Mouse (Mus musculus): ENCODE measurements around the gene Rhbdl1. TPM values are rescaled to one million over a fixed set of nuclear protein-coding genes. Genes with fewer than 3 reads are reported as not detected.
A peak's percentile ranks its signal among the peaks of the same experiment; 100 is the strongest.

Rhbdl1 gene
- total RNA-seq, 2 experiments from 2014 or later, result 42.1 to 43.4 TPM

- no peak for DNase-seq (ENCODE audit: low spot score in 2 of 2)
Observed at GRCm38 (mm10) chr17:25841117-25841880, 4.2 kb upstream of the Rhbdl1 start, which contains the start of gene Gm20683. TSS of gene Gm20683 (minus strand) at chr17:25841763.

DNA sequence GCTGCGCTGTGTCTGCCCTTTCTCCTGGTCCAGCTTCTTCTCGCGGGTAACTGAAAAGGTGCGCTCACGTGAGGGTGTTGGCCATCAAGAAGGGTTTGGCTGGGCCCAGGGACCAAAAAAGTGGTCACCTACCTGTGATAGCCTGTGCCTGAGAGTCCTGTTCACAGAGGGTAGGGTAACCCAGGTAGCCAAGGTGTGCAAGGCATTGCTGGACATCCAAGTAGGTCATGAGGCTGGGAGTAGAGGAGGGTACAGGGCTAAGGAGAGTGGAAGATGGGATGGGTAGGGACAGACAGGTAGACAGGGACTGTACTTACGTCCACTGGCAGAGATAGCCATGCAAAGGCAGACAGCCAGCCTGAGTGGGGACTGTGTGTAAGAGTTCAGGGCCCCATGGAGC lies 3.4 kb upstream of the Rhbdl1 start:
- DNase-seq (ENCODE audit: low spot score in 2 of 2), result no peak

DNA sequence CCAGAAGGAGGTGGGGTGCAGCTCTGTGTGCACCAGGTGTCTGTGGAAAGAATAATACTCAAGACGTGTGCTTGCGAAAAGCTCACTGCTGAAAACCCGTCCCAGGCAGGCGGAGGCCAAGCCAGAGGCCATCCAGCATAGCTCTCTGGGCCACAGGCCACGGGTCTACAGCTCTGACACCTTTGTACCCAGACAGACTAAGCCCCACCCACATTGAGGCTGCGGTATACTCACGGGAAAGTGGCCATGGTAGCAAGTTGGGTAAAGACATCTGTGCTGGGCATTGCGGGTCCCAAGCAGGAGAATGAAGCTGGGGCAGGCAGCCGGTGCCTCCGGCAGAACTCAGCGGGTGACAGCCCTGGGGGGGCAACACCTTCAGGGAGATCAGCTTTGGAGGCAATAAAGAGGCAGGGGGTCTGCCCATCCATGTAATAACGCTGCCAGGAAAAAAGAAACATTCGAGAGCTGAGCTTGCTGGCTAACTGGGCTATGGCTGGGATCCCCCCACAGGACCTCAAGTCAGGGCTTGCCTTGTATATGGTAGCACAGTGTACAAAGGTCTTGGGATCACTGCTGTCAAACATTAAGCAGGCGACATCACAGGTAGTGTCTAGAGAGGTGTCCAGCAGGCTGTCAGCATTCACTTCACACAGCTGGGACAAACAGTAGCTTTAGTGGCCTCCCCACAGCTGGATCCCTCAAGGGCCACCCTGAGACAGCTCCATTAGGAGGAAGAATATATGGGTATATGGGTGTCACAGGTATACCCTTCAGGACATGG lies 2.5 kb upstream of the Rhbdl1 start:
- DNase-seq (ENCODE audit: low spot score in 2 of 2), result no peak

- DNase-seq (ENCODE audit: low spot score in 2 of 2), result no peak
Observed at GRCm38 (mm10) chr17:25838904-25839303, 1.8 kb upstream of the Rhbdl1 start.

DNA sequence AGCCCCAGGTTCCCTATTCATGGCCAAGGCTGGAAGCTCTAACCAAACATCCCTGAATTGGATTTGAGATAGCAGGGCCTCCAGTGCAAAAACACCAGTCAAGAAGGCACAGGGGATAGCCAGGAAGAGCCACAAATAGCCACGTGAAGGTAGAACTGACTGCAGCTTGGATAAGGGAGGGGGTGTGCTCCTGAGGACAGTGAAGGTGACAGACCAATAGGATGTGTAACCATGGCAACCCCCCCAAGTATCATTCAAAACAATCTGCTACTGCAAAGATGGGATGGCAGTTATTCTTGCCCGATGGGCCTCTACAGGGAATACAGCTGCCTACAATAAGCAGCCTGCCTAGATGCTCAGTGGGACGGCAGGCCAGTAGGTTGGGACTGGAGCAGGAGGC lies 438 bp upstream of the Rhbdl1 start:
- peak in 1 of 2 experiments; percentile 51 for DNase-seq (ENCODE audit: low spot score in 2 of 2)

- DNase-seq (ENCODE audit: low spot score in 2 of 2), result peak in 1 of 2 experiments; percentile 50
Observed at GRCm38 (mm10) chr17:25836397-25837075, 559 bp downstream of the Rhbdl1 start.

- no peak for DNase-seq (ENCODE audit: low spot score in 2 of 2)
Observed at GRCm38 (mm10) chr17:25835816-25836215, 1.3 kb downstream of the Rhbdl1 start.

- no peak for DNase-seq (ENCODE audit: low spot score in 2 of 2)
Observed at GRCm38 (mm10) chr17:25835301-25835700, 1.8 kb downstream of the Rhbdl1 start.

GRCm38 (mm10) chr17:25834595-25835222 lies 2.4 kb downstream of the Rhbdl1 start:
- no peak for DNase-seq (ENCODE audit: low spot score in 2 of 2)

- DNase-seq (ENCODE audit: low spot score in 2 of 2), result no peak
Observed at GRCm38 (mm10) chr17:25833961-25834594, 3.0 kb downstream of the Rhbdl1 start.

DNA sequence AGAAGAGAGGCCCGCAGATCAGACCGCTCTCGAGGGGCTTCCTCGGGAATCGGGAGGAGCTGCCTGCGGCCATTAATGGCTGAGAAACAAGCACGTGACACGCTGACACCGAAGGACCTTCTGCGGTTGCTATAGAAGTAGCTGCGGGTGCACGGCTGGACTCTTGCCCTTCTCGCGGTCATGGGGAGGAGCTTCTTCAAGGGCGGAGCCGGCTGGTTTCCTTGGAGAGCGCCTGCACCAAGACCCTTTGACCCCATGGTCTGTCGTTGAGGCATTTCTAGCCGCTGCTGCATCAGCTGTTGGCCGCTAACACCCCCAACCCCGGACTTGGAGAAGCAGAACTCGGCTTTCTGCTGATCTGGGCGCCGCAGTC lies 3.8 kb downstream of the Rhbdl1 start, which contains the start of gene Stub1:
TSS of gene Stub1 (minus strand) at position 114 of the 373 bp plus-strand sequence.
- DNase-seq (ENCODE audit: low spot score in 2 of 2), result peak; percentile 79 to 87

GRCm38 (mm10) chr17:25832436-25833290 lies 4.4 kb downstream of the Rhbdl1 start:
- peak; percentile 96 to 99 for DNase-seq (ENCODE audit: low spot score in 2 of 2)

- no peak for DNase-seq (ENCODE audit: low spot score in 2 of 2)
Observed at GRCm38 (mm10) chr17:25831451-25832281, 5.4 kb downstream of the Rhbdl1 start.

- no peak for DNase-seq (ENCODE audit: low spot score in 2 of 2)
Observed at GRCm38 (mm10) chr17:25830806-25831431, 6.2 kb downstream of the Rhbdl1 start.

- no peak for DNase-seq (ENCODE audit: low spot score in 2 of 2)
Observed at GRCm38 (mm10) chr17:25830200-25830753, 6.8 kb downstream of the Rhbdl1 start.

GRCm38 (mm10) chr17:25829558-25830017 lies 7.5 kb downstream of the Rhbdl1 start:
- no peak for DNase-seq (ENCODE audit: low spot score in 2 of 2)

DNA sequence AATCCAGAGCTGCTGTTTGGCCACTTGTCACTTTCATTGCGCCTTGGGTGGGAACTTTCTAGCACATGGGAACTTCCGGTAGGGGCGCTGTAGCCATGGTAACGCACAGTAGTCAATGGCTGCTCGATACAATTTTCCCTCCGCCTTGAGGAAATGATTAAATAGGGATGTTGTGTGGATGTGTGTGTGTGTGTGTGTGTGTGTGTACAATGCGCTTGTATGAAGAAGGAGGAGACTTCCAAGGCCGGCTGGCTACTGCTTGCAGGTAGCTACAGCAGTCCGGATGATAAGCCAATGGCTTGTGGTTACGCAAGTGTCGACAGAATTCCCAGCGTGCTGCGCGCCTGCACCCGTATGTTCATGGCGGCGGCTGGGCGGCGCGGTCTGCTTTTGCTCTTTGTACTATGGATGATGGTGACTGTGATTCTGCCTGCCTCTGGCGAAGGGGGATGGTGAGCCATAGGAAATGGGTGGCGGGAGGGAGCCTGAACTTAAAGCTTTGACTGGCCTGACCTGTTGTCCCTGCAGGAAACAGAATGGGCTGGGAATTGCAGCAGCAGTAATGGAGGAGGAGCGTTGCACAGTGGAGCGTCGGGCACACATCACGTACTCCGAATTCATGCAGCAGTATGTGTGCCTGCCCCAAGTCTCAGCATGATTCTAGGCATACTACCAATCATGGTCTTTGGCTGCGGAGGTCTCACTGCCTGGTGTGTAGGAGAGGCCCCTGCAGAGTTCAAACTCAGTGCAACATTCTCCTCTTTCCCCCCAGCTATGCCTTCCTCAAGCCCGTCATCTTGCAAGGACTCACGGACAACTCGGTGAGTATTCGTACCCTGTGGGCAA lies 8.2 kb downstream of the Rhbdl1 start, which contains the start of gene Jmjd8:
TSS of gene Jmjd8 (plus strand) at position 156 of the 846 bp plus-strand sequence.
- DNase-seq (ENCODE audit: low spot score in 2 of 2), result peak; percentile 73 to 92

All from layer of hippocampus, adult 18-20 months (tissue).